Mouse (Mus musculus): Measurements from ENCODE around the gene Pdcd1lg2. TPM values are rescaled to one million over a fixed set of nuclear protein-coding genes. Genes with fewer than 3 reads are reported as not detected.

The Pdcd1lg2 gene
- polyA plus RNA-seq, 2 experiments = not detected

DNA sequence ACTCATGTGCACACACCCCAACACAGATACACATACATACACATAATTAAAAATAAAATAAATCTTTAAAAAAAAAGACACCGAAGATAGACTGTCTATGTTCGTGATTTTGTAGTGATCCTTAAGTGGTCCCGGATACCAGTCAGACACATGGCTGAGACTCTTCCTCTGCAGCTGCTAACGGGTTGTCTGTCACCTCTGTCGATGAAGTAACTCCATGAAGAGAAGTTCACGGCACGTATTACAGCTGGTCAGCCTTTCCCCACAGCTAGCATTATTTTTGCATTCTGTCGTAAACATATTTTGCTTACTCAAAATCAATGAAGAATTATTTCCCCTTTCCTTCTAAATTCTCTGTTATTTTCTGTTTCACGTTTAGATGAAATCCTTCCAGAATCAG, 17.4 kb upstream of the Pdcd1lg2 start:
- Histone ChIP-seq H3K9me3 (ENCODE audit: control insufficient read depth, low read length) (no peaks in the 10 kb centered on the region), H3K4me1 (ENCODE audit: control insufficient read depth, insufficient read depth, low read length) (no peaks in the 10 kb centered on the region), H3K4me3 (replicated peaks; ENCODE audit: low read length) (no peak overlapping the region), H3K36me3 (ENCODE audit: control insufficient read depth, insufficient read depth, low read length) (no peaks in the 10 kb centered on the region), H3K27ac (replicated peaks; ENCODE audit: low read depth, low read length) (no peak overlapping the region), H3K9ac (ENCODE audit: low read depth, low read length, severe bottlenecking) (no peak overlapping the region), H3K27me3 (ENCODE audit: control insufficient read depth, insufficient read depth, low read length) (no peaks in the 10 kb centered on the region), H3K4me2 (replicated peaks; ENCODE audit: low read depth, low read length, severe bottlenecking) (no peak overlapping the region)
- ATAC-seq (ENCODE audit: low FRiP score, low read depth) = no peak
- no peak for TF ChIP-seq POLR2A (IDR thresholded peaks at IDR 0.05; ENCODE audit: borderline replicate concordance, extremely low read depth, insufficient read depth, insufficient read length)
- WGBS = 88% methylated on average over 9 of the region's 9 CpGs
- no peak for DNase-seq (ENCODE audit: low spot score)

DNA sequence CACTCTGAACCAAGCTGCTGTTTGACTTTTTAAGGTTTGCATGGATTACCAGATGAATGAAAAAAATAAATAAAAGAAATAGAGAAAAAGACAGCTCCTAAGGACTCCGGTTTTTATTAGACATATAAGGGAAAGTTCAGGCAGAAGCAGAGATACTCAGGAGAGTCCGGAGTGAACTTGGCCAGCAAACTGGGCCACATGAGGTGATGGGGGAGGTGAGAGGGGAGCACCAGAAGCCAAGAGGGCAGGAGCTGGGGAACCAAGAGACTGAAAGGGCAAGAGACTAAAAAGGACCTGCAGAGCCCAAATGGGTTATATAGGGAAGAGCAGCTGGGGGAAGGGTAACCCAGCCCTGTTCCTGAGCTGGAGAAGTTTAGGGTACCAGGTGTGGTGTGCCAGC, 16.0 kb upstream of the Pdcd1lg2 start:
- no peak for ATAC-seq (ENCODE audit: low FRiP score, low read depth)
- 91% methylated on average over 2 of the region's 2 CpGs for WGBS
- no peaks in the 10 kb centered on the region for H3K36me3 ChIP-seq (ENCODE audit: control insufficient read depth, insufficient read depth, low read length)
- DNase-seq (ENCODE audit: low spot score) = no peak
- H3K4me3 ChIP-seq (replicated peaks; ENCODE audit: low read length) = no peak overlapping the region
- no peaks in the 10 kb centered on the region for H3K27me3 ChIP-seq (ENCODE audit: control insufficient read depth, insufficient read depth, low read length)
- no peak overlapping the region for H3K9ac ChIP-seq (ENCODE audit: low read depth, low read length, severe bottlenecking)
- H3K9me3 ChIP-seq (ENCODE audit: control insufficient read depth, low read length) = no peaks in the 10 kb centered on the region
- TF ChIP-seq POLR2A (IDR thresholded peaks at IDR 0.05; ENCODE audit: borderline replicate concordance, extremely low read depth, insufficient read depth, insufficient read length) = no peak
- no peaks in the 10 kb centered on the region for H3K4me1 ChIP-seq (ENCODE audit: control insufficient read depth, insufficient read depth, low read length)
- no peak overlapping the region for H3K4me2 ChIP-seq (replicated peaks; ENCODE audit: low read depth, low read length, severe bottlenecking)
- H3K27ac ChIP-seq (replicated peaks; ENCODE audit: low read depth, low read length) = no peak overlapping the region

GRCm38 (mm10) chr19:29396353-29396752, 14.4 kb upstream of the Pdcd1lg2 start:
- Histone ChIP-seq H3K4me2 (replicated peaks; ENCODE audit: low read depth, low read length, severe bottlenecking) (no peak overlapping the region), H3K9me3 (ENCODE audit: control insufficient read depth, low read length) (no peaks in the 10 kb centered on the region), H3K27me3 (ENCODE audit: control insufficient read depth, insufficient read depth, low read length) (no peaks in the 10 kb centered on the region), H3K27ac (replicated peaks; ENCODE audit: low read depth, low read length) (no peak overlapping the region), H3K9ac (ENCODE audit: low read depth, low read length, severe bottlenecking) (no peak overlapping the region), H3K36me3 (ENCODE audit: control insufficient read depth, insufficient read depth, low read length) (no peaks in the 10 kb centered on the region), H3K4me1 (ENCODE audit: control insufficient read depth, insufficient read depth, low read length) (no peaks in the 10 kb centered on the region), H3K4me3 (replicated peaks; ENCODE audit: low read length) (no peak overlapping the region)
- DNase-seq (ENCODE audit: low spot score) (no peak), ATAC-seq (ENCODE audit: low FRiP score, low read depth) (no peak)
- TF ChIP-seq POLR2A (IDR thresholded peaks at IDR 0.05; ENCODE audit: borderline replicate concordance, extremely low read depth, insufficient read depth, insufficient read length) = no peak
- 77% methylated on average over 1 of the region's 1 CpGs for WGBS

DNA sequence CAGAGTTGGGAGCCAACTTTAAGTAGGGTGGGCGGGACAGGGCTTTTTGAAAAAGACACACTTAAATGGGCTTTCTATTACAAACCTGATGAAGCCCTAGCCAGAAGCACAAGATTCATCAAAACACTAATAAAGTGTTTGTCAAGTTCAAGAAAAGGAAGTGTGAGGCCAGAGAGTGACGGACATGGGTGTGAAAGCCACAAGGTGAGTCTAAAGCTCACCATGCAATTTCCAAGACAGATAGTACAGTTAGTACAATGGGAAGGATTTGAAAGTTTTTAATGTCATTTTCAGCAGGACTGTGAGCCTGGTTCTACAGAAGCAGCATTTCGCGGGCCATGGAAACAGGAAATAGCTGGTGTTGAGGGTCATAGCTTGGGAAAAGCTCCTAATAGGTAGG, 10.9 kb upstream of the Pdcd1lg2 start:
- no peak overlapping the region for H3K4me3 ChIP-seq (replicated peaks; ENCODE audit: low read length)
- H3K4me2 ChIP-seq (replicated peaks; ENCODE audit: low read depth, low read length, severe bottlenecking) = no peak overlapping the region
- H3K27me3 ChIP-seq (ENCODE audit: control insufficient read depth, insufficient read depth, low read length) = no peaks in the 10 kb centered on the region
- H3K4me1 ChIP-seq (ENCODE audit: control insufficient read depth, insufficient read depth, low read length) = peaks cover 2% of the 10 kb centered on the region; the same call in 1 of the 2 replicates
- ATAC-seq (ENCODE audit: low FRiP score, low read depth) (no peak), DNase-seq (ENCODE audit: low spot score) (no peak)
- H3K36me3 ChIP-seq (ENCODE audit: control insufficient read depth, insufficient read depth, low read length) = no peaks in the 10 kb centered on the region
- no peaks in the 10 kb centered on the region for H3K9me3 ChIP-seq (ENCODE audit: control insufficient read depth, low read length)
- TF ChIP-seq POLR2A (IDR thresholded peaks at IDR 0.05; ENCODE audit: borderline replicate concordance, extremely low read depth, insufficient read depth, insufficient read length) = no peak
- H3K9ac ChIP-seq (ENCODE audit: low read depth, low read length, severe bottlenecking) = no peak overlapping the region
- 84% methylated on average over 4 of the region's 4 CpGs for WGBS
- H3K27ac ChIP-seq (replicated peaks; ENCODE audit: low read depth, low read length) = no peak overlapping the region

DNA sequence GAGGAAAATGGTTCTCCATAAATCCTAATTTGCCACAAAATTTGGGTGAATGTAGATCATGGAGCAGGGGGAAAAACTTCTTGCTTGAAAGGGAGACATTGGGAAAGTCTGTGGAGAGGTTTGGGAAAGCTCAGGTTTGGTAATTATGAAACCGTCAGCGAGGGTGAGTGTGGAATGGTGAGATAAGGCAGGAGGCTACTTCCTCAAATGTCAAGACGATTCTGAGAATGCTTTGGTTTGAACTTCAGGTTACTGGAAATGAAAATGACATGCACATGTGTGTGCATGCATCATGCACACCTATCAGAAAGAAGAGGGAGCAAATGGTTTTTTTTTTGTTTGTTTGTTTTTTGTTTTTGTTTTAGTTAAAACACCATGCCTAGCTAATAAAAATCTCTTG, 10.3 kb upstream of the Pdcd1lg2 start:
- Histone ChIP-seq H3K9me3 (ENCODE audit: control insufficient read depth, low read length) (no peaks in the 10 kb centered on the region), H3K9ac (ENCODE audit: low read depth, low read length, severe bottlenecking) (no peak overlapping the region), H3K4me1 (ENCODE audit: control insufficient read depth, insufficient read depth, low read length) (peaks cover 2% of the 10 kb centered on the region; the same call in 1 of the 2 replicates), H3K4me3 (replicated peaks; ENCODE audit: low read length) (no peak overlapping the region), H3K4me2 (replicated peaks; ENCODE audit: low read depth, low read length, severe bottlenecking) (no peak overlapping the region), H3K27me3 (ENCODE audit: control insufficient read depth, insufficient read depth, low read length) (no peaks in the 10 kb centered on the region), H3K36me3 (ENCODE audit: control insufficient read depth, insufficient read depth, low read length) (no peaks in the 10 kb centered on the region), H3K27ac (replicated peaks; ENCODE audit: low read depth, low read length) (no peak overlapping the region)
- TF ChIP-seq POLR2A (IDR thresholded peaks at IDR 0.05; ENCODE audit: borderline replicate concordance, extremely low read depth, insufficient read depth, insufficient read length) = no peak
- DNase-seq (ENCODE audit: low spot score) (no peak), ATAC-seq (ENCODE audit: low FRiP score, low read depth) (no peak)
- WGBS = 76% methylated on average over 3 of the region's 3 CpGs

DNA sequence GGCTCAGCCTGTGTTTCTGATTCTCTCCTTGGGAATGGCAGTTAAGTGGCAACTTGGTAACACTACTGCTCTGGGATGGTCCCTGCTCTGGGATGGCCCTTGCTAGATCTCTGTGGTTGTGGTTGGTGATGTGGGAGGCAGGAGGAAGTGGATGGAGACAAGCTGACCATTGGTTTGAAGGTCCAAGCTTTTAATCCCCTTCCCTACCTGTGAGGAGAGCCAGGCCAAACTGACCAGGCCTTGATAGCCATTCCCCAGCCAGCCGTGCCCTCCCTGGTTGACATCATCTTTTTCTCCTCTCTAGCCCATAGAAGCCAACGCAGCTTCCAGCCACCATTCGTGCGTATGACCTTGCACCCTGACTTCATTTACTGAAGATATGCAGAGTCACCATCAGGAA, 8.1 kb upstream of the Pdcd1lg2 start:
- Histone ChIP-seq H3K36me3 (ENCODE audit: control insufficient read depth, insufficient read depth, low read length) (no peaks in the 10 kb centered on the region), H3K4me3 (replicated peaks; ENCODE audit: low read length) (no peak overlapping the region), H3K4me1 (ENCODE audit: control insufficient read depth, insufficient read depth, low read length) (peaks cover 10% of the 10 kb centered on the region), H3K9me3 (ENCODE audit: control insufficient read depth, low read length) (no peaks in the 10 kb centered on the region), H3K27ac (replicated peaks; ENCODE audit: low read depth, low read length) (no peak overlapping the region), H3K9ac (ENCODE audit: low read depth, low read length, severe bottlenecking) (no peak overlapping the region), H3K27me3 (ENCODE audit: control insufficient read depth, insufficient read depth, low read length) (no peaks in the 10 kb centered on the region), H3K4me2 (replicated peaks; ENCODE audit: low read depth, low read length, severe bottlenecking) (no peak overlapping the region)
- WGBS = 96% methylated on average over 4 of the region's 4 CpGs
- DNase-seq (ENCODE audit: low spot score) (no peak), ATAC-seq (ENCODE audit: low FRiP score, low read depth) (no peak)
- no peak for TF ChIP-seq POLR2A (IDR thresholded peaks at IDR 0.05; ENCODE audit: borderline replicate concordance, extremely low read depth, insufficient read depth, insufficient read length)

Data from limb, embryonic 14.5 days (tissue).